Mouse (Mus musculus): ENCODE data around the gene Lrrc58. TPM values are rescaled to one million over a fixed set of nuclear protein-coding genes. Genes with fewer than 3 reads are reported as not detected.

Gene Lrrc58
- polyA plus RNA-seq, 1 experiment from 2014 or later = 62.3 TPM

DNA sequence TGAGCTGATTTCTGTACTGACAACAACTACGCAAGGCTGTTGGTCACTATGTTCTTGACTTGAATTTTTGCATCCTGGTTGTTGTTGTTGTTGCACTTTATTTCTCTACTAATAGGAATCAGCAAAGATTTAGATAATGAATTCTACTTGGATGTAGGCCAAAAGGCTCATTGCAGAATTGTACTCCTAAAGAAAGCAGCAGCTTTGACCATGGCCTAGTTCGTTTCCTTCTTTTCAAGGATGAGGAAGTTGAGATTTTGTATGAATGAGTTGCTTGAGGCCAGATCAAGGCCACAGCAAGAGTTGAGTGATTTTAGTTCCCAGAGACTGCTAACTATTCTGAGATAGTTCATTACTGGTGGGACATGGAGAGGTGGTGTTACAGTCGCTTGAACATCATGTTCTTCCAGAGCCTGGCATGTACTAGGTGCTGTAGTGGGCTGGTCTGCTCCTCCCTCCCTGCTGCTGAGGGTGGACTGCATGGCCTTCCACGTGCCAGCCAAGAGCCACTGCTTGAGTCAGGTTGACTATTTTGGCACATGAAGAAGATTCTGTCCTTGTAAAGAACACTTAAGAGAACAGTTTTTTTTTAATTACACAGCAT, 3.0 kb downstream of the Lrrc58 start:
- H3K4me2 ChIP-seq (replicated peaks) = peak overlapping the region; percentile 24
- WGBS = 81% methylated on average over 4 of the region's 4 CpGs
- H3K4me1 ChIP-seq = peaks cover 21% of the 10 kb centered on the region
- 0 out of 2 replicates have a peak, but pooled peaks cover 6% of the 10 kb centered on the region for H3K36me3 ChIP-seq
- H3K27ac ChIP-seq = no peak overlapping the region
- no peaks in the 10 kb centered on the region for H3K9me3 ChIP-seq
- H3K4me3 ChIP-seq = no peak overlapping the region
- no peaks in the 10 kb centered on the region for H3K27me3 ChIP-seq
- H3K9ac ChIP-seq = no peak overlapping the region
- ATAC-seq (ENCODE audit: low FRiP score, low read depth) = no peak

DNA sequence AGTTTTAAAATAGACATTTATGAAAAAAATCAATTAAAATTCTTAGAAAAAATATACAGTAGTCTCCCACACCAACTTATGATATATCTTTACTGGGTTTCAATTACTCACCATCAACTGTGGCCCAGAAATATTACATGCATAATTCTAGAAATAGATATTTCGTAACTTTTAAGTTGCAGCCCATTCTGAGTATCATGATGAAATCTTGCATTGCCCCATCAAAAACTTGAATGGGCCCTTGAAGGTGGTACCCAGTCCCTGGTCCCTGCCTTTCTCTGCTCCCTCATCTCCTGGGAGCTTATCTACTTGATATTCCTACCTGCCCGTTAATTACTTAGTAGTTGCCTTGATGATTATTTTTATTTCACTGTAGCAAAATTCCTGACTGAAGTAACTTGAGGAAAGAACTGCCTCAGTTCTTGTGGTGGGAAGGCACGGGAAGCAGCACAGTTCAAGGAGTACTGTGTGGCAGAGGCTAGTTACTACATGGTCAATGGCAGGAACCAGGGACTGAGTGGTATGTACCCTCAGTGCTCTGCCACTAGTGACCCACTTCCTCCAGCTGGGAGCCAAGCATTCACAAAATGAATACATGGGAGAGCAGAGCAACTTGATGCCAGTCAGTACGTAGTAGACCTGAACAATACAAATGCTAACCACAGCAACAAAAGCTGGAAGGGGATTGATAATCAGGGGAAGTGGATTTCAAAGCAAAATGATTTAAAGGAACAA, 6.5 kb downstream of the Lrrc58 start:
- Histone ChIP-seq H3K4me2 (replicated peaks) (no peak overlapping the region), H3K4me3 (no peak overlapping the region), H3K9ac (no peak overlapping the region), H3K27me3 (no peaks in the 10 kb centered on the region), H3K27ac (no peak overlapping the region), H3K4me1 (peaks cover 29% of the 10 kb centered on the region), H3K9me3 (no peaks in the 10 kb centered on the region), H3K36me3 (peaks cover 34% of the 10 kb centered on the region)
- 91% methylated on average over 4 of the region's 4 CpGs for WGBS
- ATAC-seq (ENCODE audit: low FRiP score, low read depth) = no peak

DNA sequence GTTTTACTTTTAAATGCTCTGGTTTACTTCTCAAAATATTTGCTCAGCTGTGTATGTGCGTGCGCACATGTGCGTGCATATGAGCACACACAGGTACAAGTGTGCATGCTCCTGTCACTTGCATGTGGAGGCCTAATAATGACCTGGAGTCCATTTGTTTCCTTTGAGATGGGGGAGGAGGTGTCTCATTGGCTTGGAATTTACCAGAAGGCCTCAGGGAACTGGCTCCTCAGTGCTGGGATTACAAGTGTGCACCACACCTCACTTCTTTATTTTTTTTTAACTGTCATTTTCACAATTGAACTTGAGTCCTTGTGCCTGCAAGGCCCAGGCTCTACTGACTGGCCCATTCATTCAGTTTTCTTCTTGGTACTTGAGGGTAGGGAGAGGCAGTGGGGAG, 9.2 kb downstream of the Lrrc58 start:
- no peak overlapping the region for H3K9ac ChIP-seq
- 97% methylated on average over 3 of the region's 3 CpGs for WGBS
- H3K27ac ChIP-seq = no peak overlapping the region
- no peaks in the 10 kb centered on the region for H3K9me3 ChIP-seq
- H3K36me3 ChIP-seq = peaks cover 55% of the 10 kb centered on the region
- no peak overlapping the region for H3K4me2 ChIP-seq (replicated peaks)
- no peak overlapping the region for H3K4me3 ChIP-seq
- no peak for ATAC-seq (ENCODE audit: low FRiP score, low read depth)
- H3K4me1 ChIP-seq = peaks cover 10% of the 10 kb centered on the region; the same call in 1 of the 2 replicates
- H3K27me3 ChIP-seq = no peaks in the 10 kb centered on the region

GRCm38 (mm10) chr16:37878951-37879505, 10.8 kb downstream of the Lrrc58 start:
- 89% methylated on average over 7 of the region's 7 CpGs for WGBS
- Histone ChIP-seq H3K27ac (no peak overlapping the region), H3K9ac (no peak overlapping the region), H3K36me3 (peaks cover 71% of the 10 kb centered on the region), H3K4me2 (replicated peaks) (no peak overlapping the region), H3K27me3 (no peaks in the 10 kb centered on the region), H3K9me3 (no peaks in the 10 kb centered on the region), H3K4me3 (no peak overlapping the region), H3K4me1 (peaks cover 10% of the 10 kb centered on the region; the same call in 1 of the 2 replicates)
- ATAC-seq (ENCODE audit: low FRiP score, low read depth) = no peak

- H3K4me3 ChIP-seq = no peak overlapping the region
- no peaks in the 10 kb centered on the region for H3K27me3 ChIP-seq
- no peak overlapping the region for H3K9ac ChIP-seq
- ATAC-seq (ENCODE audit: low FRiP score, low read depth) = no peak
- WGBS = 95% methylated on average over 4 of the region's 4 CpGs
- H3K9me3 ChIP-seq = no peaks in the 10 kb centered on the region
- no peak overlapping the region for H3K27ac ChIP-seq
- H3K36me3 ChIP-seq = peaks cover 74% of the 10 kb centered on the region
- no peak overlapping the region for H3K4me2 ChIP-seq (replicated peaks)
- peaks cover 10% of the 10 kb centered on the region; the same call in 1 of the 2 replicates for H3K4me1 ChIP-seq
These were observed 11.7 kb downstream of the Lrrc58 start for GRCm38 (mm10) chr16:37879750-37880419.

DNA sequence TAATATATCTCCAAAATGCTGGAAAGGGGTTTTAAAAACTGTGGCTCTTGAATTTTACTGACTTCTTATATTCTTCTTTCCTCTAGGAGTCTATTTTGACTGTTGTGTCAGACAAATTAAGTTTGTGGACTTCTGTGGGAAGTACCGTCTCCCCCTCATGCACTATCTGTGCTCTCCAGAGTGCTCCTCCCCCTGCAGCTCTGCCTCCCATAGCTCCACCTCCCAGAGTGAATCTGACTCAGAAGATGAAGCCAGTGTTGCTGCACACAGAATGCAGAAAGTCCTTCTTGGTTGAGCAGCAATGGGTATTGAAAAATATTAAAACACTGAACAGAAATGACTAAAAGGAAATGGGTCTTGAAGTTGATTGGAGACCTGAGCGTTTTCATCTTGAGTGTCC, 13.0 kb downstream of the Lrrc58 start:
- Histone ChIP-seq H3K9me3 (no peaks in the 10 kb centered on the region), H3K4me1 (peaks cover 10% of the 10 kb centered on the region; the same call in 1 of the 2 replicates), H3K27me3 (no peaks in the 10 kb centered on the region), H3K36me3 (peaks cover 74% of the 10 kb centered on the region), H3K9ac (no peak overlapping the region), H3K4me2 (replicated peaks) (no peak overlapping the region), H3K4me3 (no peak overlapping the region), H3K27ac (no peak overlapping the region)
- ATAC-seq (ENCODE audit: low FRiP score, low read depth) = no peak
- 89% methylated on average over 2 of the region's 2 CpGs for WGBS

DNA sequence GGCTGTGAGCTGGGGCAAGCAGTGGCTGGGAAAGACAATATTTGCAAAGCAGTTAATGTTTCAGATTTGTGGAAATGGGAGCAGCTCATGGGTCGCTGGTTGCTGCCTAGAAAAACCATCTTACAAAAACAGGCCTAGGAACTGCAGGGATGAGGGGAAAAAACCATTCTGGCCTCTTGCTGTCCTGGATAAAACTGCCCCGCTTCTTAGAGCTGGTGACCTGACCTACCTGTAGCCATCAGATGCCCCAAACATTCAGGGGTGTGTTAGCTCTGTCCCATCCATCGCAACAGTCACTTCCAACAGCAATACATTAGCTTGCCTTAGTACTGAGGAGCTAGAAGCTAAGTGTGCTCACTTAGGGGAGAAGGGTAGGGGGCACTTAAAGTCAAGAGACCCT, 20.8 kb downstream of the Lrrc58 start:
- ATAC-seq (ENCODE audit: low FRiP score, low read depth) = no peak
- Histone ChIP-seq H3K9me3 (no peaks in the 10 kb centered on the region), H3K4me1 (peaks cover 16% of the 10 kb centered on the region), H3K36me3 (peaks cover 7% of the 10 kb centered on the region), H3K4me3 (no peak overlapping the region), H3K27ac (no peak overlapping the region), H3K9ac (no peak overlapping the region), H3K27me3 (no peaks in the 10 kb centered on the region), H3K4me2 (replicated peaks) (no peak overlapping the region)
- WGBS = 83% methylated on average over 3 of the region's 3 CpGs

GRCm38 (mm10) chr16:37892667-37893066, 24.5 kb downstream of the Lrrc58 start:
- no peak overlapping the region for H3K4me3 ChIP-seq
- 0 out of 2 replicates have a peak, but pooled peaks cover 3% of the 10 kb centered on the region for H3K36me3 ChIP-seq
- no peak overlapping the region for H3K4me2 ChIP-seq (replicated peaks)
- H3K9me3 ChIP-seq = no peaks in the 10 kb centered on the region
- peaks cover 21% of the 10 kb centered on the region for H3K4me1 ChIP-seq
- ATAC-seq (ENCODE audit: low FRiP score, low read depth) = peak; percentile 72
- no peak overlapping the region for H3K9ac ChIP-seq
- no peaks in the 10 kb centered on the region for H3K27me3 ChIP-seq
- H3K27ac ChIP-seq = no peak overlapping the region
- WGBS = 7% methylated on average over 2 of the region's 2 CpGs

- Histone ChIP-seq H3K36me3 (0 out of 2 replicates have a peak, but pooled peaks cover 3% of the 10 kb centered on the region), H3K27me3 (no peaks in the 10 kb centered on the region), H3K9ac (no peak overlapping the region), H3K4me3 (no peak overlapping the region), H3K4me2 (replicated peaks) (no peak overlapping the region), H3K27ac (peak overlapping the region; percentile 52; the same call in 1 of the 2 replicates), H3K4me1 (peaks cover 27% of the 10 kb centered on the region), H3K9me3 (no peaks in the 10 kb centered on the region)
- no peak for ATAC-seq (ENCODE audit: low FRiP score, low read depth)
- 41% methylated on average over 6 of the region's 6 CpGs for WGBS
These were observed 25.2 kb downstream of the Lrrc58 start for GRCm38 (mm10) chr16:37893381-37893780.

GRCm38 (mm10) chr16:37893942-37894341, 25.8 kb downstream of the Lrrc58 start:
- Histone ChIP-seq H3K4me1 (peaks cover 32% of the 10 kb centered on the region), H3K36me3 (0 out of 2 replicates have a peak, but pooled peaks cover under 1% of the 10 kb centered on the region), H3K27me3 (no peaks in the 10 kb centered on the region), H3K4me3 (no peak overlapping the region), H3K4me2 (replicated peaks) (no peak overlapping the region), H3K9ac (no peak overlapping the region), H3K27ac (no peak overlapping the region), H3K9me3 (no peaks in the 10 kb centered on the region)
- no peak for ATAC-seq (ENCODE audit: low FRiP score, low read depth)
- 83% methylated on average over 2 of the region's 2 CpGs for WGBS

DNA sequence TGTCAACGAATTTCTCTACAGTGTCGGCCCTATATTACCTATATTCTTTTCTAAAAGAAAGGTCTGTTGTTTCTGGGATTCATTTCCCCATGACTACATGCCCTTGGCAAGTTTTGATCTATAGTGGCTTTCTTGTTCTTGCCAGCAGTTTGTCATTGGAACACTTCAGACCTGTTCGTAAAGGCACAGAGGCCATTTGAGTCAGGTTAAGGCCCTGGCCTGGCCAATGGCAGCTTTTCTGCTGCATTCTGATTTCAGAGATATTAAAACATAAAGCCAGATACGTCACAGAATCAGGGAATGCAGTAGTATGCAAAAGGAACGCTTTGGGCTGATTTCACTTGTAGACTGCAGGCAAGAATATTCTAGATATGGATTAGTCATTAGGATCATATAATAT, 30.6 kb downstream of the Lrrc58 start:
- no peaks in the 10 kb centered on the region for H3K9me3 ChIP-seq
- peak overlapping the region; percentile 55; the same call in 1 of the 2 replicates for H3K27ac ChIP-seq
- no peak overlapping the region for H3K4me3 ChIP-seq
- no peaks in the 10 kb centered on the region for H3K27me3 ChIP-seq
- no peaks in the 10 kb centered on the region for H3K36me3 ChIP-seq
- ATAC-seq (ENCODE audit: low FRiP score, low read depth) = no peak
- H3K4me1 ChIP-seq = peaks cover 36% of the 10 kb centered on the region
- H3K9ac ChIP-seq = no peak overlapping the region
- H3K4me2 ChIP-seq (replicated peaks) = no peak overlapping the region
- WGBS = 64% methylated on average over 5 of the region's 5 CpGs

DNA sequence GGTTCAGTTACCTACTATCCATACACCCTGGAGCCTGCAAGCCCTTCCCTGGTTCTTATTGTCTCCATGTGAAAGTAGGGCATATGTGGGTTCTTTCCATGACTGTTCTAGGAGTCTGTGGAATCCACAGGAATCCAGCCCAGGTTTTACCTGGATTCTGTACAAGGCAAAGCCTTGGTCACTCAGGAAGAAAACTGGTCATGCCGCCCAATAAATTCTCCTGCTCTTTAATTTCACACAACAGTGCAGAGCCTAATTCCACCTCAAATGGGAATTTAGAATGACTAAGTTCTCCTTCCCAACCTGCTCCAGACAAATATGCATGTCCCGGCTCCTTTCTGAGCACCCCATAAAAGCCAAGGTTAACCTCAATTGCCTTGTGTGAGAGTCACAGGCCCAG, 31.2 kb downstream of the Lrrc58 start:
- WGBS = 7% methylated on average over 2 of the region's 2 CpGs
- Histone ChIP-seq H3K36me3 (no peaks in the 10 kb centered on the region), H3K4me3 (no peak overlapping the region), H3K27me3 (no peaks in the 10 kb centered on the region), H3K27ac (no peak overlapping the region), H3K9me3 (no peaks in the 10 kb centered on the region), H3K9ac (no peak overlapping the region), H3K4me1 (peaks cover 36% of the 10 kb centered on the region), H3K4me2 (replicated peaks) (0 out of 2 replicates have a peak overlapping the region, but pooled peaks have one; percentile 21)
- peak; percentile 48; the same call in 1 of the 2 replicates for ATAC-seq (ENCODE audit: low FRiP score, low read depth)

All from limb, embryonic 13.5 days (tissue).